Mouse (Mus musculus): ENCODE measurements around the gene Qtrt2. TPM values are rescaled to one million over a fixed set of nuclear protein-coding genes. Genes with fewer than 3 reads are reported as not detected.

Gene Qtrt2
- total RNA-seq, 2 experiments from 2014 or later = 24.9 to 29.2 TPM

- intact Hi-C loops (cut with DNase I) = no loop called here
- DNase-seq (ENCODE audit: extremely low spot score in 1 of 2, low spot score in 2 of 2) = no peak
Measured at GRCm38 (mm10) chr16:43931502-43931901, 4.9 kb upstream of the Qtrt2 start.

DNA sequence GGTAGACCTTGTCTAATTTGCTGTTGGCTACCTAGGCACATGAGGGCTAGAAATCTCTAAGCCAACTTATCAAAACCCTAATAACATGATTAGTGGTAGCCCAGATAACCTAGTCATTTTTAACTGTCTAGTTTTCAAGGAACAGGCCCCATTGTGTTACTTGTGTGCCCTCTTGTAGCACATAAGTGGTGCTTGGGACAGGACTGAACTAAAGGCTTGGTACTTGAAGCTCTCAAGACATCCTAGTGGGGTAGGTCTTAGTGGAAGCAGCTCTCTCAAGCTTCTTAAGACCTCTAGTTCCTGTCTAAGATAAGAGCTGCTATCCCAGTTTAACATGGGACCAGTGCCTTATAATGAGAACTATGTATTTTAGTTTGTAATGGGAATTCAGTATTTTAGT lies 4.0 kb upstream of the Qtrt2 start:
- DNase-seq (ENCODE audit: extremely low spot score in 1 of 2, low spot score in 2 of 2) = no peak
- intact Hi-C loops (cut with DNase I) = no loop called here

GRCm38 (mm10) chr16:43925846-43926245 lies 763 bp downstream of the Qtrt2 start:
- no peak for DNase-seq (ENCODE audit: extremely low spot score in 1 of 2, low spot score in 2 of 2)
- intact Hi-C loops (cut with DNase I) = no loop called here

DNA sequence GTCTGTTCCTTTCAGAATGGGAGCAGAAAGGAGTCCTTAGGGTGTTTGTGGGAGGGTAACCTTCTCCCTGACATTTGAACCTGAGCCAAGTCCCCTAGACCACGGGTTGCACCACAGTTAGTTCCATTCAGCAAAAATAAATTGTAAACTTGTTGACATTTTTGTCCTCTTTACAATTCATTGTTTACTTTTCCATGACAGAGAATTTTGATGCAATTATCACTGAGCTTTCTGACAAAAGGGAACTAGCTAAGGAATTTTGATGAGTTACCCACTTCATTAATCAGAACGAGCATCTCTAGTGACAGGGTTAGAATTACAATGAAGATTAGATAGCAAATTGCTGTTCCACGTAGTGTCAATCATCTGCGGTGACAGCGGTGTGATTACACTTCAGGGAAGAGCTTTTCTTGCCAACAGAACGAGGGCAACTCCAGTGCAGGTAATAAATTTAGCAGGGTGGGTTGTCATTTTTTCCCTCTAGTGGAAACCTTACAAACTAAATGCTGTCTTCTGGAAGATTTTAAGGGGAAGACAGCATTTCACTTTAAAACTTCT lies 1.5 kb downstream of the Qtrt2 start:
- intact Hi-C loops (cut with DNase I) = no loop called here
- DNase-seq (ENCODE audit: extremely low spot score in 1 of 2, low spot score in 2 of 2) = no peak

GRCm38 (mm10) chr16:43922630-43923029 lies 4.0 kb downstream of the Qtrt2 start:
- intact Hi-C loops (cut with DNase I) = no loop called here
- DNase-seq (ENCODE audit: extremely low spot score in 1 of 2, low spot score in 2 of 2) = no peak

DNA sequence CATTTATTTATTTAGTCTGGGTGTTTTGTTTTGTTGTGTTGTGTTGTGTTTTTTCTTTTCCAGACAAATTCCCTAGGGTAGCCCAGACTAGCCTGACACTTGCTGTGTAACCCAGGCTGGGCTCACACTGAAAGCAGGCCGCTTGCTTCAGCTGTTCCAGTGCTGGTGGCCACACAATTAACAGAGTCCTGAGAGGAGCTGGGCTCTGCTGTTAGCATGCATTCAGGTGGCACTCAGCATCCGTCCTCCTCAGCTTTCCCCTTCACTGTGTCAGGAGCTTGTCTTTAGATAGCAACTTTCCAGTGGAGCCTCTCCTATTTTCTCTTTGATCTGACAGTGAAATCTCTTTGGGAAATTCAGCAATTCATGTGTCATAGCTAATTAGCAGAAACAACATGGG lies 4.6 kb downstream of the Qtrt2 start:
- no peak for DNase-seq (ENCODE audit: extremely low spot score in 1 of 2, low spot score in 2 of 2)
- intact Hi-C loops (cut with DNase I) = no loop called here

DNA sequence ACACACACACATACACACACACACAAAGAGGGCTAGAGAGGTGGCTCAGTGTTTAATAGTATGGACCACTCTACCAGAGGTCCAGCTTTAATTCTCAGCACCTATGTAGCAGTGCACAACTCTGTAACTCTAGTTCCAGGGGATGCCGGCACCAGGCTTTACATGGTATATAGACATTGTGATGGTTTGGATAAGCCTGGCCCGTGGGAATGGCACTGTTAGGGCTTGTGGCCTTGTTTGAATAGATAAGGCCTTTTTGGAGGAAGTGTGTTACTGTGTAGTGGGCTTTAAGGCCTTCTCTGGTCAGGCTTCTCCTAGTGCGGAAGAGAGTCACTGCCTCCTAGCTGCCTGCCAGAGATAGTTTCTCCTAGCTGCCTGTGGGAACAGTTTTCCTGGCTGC lies 7.7 kb downstream of the Qtrt2 start:
- intact Hi-C loops (cut with DNase I) = no loop called here
- DNase-seq (ENCODE audit: extremely low spot score in 1 of 2, low spot score in 2 of 2) = no peak

GRCm38 (mm10) chr16:43908881-43909280 lies 17.7 kb downstream of the Qtrt2 start:
- no peak for DNase-seq (ENCODE audit: extremely low spot score in 1 of 2, low spot score in 2 of 2)
- intact Hi-C loops (cut with DNase I) = no loop called here

DNA sequence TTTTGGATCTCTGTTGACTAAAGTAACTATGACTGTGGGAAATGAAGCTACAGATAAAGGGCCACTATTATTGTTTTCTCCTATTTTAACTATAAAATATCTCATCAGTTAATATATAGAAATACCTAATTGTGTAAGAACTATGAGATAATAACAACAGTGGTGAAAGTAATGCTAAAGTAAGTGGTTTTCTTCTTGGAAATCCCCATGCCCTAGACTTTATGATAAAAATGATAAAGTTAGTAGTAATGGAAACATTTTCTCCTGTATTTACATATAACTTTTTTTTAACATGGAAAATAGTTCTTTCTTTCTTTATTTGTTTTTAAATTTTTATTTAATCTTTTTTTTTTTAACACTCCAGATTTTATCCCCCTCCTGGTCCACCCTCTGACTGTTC lies 26.0 kb downstream of the Qtrt2 start:
- no peak for DNase-seq (ENCODE audit: extremely low spot score in 1 of 2, low spot score in 2 of 2)
- intact Hi-C loops (cut with DNase I) = no loop called here

DNA sequence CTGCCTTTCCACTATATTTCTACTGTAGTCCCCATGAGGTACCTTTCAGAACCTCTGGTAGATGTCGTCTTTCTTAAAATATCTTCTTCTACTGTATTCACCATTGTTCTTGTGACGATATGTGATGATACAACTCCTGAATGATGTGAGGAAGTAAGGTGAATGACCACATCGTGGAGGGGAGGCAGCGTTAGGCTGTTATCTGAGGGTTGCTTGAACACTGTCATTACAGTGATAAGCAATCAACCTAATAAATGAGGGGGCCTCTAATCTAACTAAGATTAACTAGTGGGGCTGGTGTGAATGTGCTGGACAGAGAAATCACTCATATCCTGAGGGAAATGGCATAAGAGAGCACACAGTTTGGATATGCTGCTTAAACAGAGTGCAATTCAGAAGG lies 26.5 kb downstream of the Qtrt2 start:
- intact Hi-C loops (cut with DNase I) = no loop called here
- no peak for DNase-seq (ENCODE audit: extremely low spot score in 1 of 2, low spot score in 2 of 2)

DNA sequence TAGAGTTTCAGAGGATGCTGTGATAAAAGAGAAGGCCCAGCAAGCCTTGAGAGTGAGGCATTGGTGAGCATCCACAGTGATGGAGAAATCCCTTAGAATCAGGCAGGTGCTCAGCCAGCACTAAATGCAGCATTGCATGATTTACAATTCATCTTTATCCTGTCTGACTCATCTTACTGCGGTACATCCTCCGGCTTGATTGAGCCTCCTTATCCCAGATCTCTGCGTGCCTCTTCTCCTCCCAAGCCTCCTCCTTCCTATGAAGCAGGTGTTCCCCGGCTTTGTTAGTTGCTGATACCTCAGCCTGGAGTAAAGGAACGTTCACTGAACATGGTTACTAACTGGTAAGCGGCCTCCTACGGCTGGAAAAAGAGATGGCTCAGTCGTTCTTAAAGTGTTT lies 32.1 kb downstream of the Qtrt2 start:
- intact Hi-C loops (cut with DNase I) = loop anchor here (5.0 kb wide), 1 partner anchor 168 kb away; the partner anchor contains the start of gene Gramd1c
- no peak for DNase-seq (ENCODE audit: extremely low spot score in 1 of 2, low spot score in 2 of 2)

GRCm38 (mm10) chr16:43890747-43891336 lies 35.8 kb downstream of the Qtrt2 start:
- intact Hi-C loops (cut with DNase I) = loop anchor here (5.0 kb wide), 1 partner anchor 171 kb away; the partner anchor contains the start of gene Gramd1c
- no peak for DNase-seq (ENCODE audit: extremely low spot score in 1 of 2, low spot score in 2 of 2)

GRCm38 (mm10) chr16:43890005-43890336 lies 36.6 kb downstream of the Qtrt2 start:
- intact Hi-C loops (cut with DNase I) = loop anchor here (5.0 kb wide), 1 partner anchor 172 kb away; the partner anchor contains the start of gene Gramd1c
- no peak for DNase-seq (ENCODE audit: extremely low spot score in 1 of 2, low spot score in 2 of 2)

DNA sequence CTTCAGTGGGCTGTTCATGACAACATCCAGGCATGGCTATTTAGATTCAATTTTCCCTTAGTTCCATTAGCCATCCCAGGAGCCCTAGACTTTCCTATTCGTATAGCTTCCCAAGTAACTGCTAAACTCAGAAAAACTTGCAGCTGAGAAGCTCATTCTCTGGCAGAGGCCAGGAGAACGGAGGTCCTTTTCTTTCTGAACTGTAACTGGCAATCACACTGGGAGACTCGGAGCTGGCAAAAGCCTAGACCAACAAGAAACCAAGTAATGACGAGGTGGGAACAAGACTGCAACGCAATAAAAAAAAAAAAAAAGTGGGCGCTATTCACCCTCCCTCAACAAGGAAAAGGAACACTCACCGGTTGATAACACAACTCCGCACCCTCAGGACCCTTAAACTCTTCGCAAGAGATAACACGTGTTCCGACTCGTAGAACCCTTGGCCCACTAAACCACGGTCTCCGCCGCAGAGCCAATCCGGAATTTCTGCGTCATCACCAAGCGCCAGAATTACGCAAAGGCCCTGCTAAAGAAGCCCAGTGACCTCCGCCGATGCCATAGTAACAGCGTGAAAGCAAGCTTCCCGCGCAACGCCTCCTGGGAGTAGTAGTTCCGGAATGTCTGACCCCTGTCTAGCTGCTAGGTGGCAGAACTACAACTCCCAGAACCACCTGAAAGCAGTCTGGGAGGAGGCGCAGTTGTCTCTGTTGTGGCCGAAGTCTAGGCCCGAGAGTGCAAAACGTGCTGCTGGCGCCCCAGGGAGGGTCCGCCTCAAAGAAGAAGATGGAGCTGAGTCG lies 37.2 kb downstream of the Qtrt2 start, which contains the start of gene Ccdc191:
Ccdc191 (plus strand) TSS at position 593 of the 797 bp plus-strand sequence.
- peak; percentile 99 to 100 for DNase-seq (ENCODE audit: extremely low spot score in 1 of 2, low spot score in 2 of 2)
- intact Hi-C loops (cut with DNase I) = loop anchor here (5.0 kb wide), 1 partner anchor 173 kb away; the partner anchor contains the start of gene Gramd1c

DNA sequence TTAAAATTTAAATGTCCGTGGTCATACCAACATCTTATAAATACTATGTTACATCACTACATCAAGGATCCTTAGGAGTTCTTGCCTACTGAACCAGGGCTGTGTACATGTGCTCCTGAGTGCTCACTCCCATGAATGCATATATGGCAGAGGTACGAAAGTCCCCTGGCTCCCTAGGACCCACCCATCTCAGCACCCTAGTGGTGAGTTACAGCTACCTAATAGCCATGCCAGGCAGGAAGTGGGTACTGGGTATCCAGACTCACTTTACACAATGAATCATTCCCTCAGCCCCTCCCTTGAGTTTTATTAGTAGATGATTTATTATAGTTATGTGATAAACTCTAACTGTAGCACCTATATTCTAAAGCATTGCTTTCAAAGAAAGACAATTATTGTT lies 44.3 kb downstream of the Qtrt2 start:
- no peak for DNase-seq (ENCODE audit: extremely low spot score in 1 of 2, low spot score in 2 of 2)
- intact Hi-C loops (cut with DNase I) = no loop called here

GRCm38 (mm10) chr16:43881636-43882035 lies 45.0 kb downstream of the Qtrt2 start:
- intact Hi-C loops (cut with DNase I) = no loop called here

GRCm38 (mm10) chr16:43879769-43880168 lies 46.8 kb downstream of the Qtrt2 start:
- intact Hi-C loops (cut with DNase I) = no loop called here
- DNase-seq (ENCODE audit: extremely low spot score in 1 of 2, low spot score in 2 of 2) = no peak

More at GRCm38 (mm10) chr16:43881636-43882035, 45.0 kb downstream of the Qtrt2 start:
- DNase-seq (ENCODE audit: extremely low spot score in 1 of 2, low spot score in 2 of 2) = no peak

- intact Hi-C loops (cut with DNase I) = no loop called here
Measured at GRCm38 (mm10) chr16:43871419-43871818, 55.2 kb downstream of the Qtrt2 start.

GRCm38 (mm10) chr16:43869805-43870204 lies 56.8 kb downstream of the Qtrt2 start:
- no peak for DNase-seq (ENCODE audit: extremely low spot score in 1 of 2, low spot score in 2 of 2)
- intact Hi-C loops (cut with DNase I) = no loop called here

More at GRCm38 (mm10) chr16:43871419-43871818, 55.2 kb downstream of the Qtrt2 start:
- no peak for DNase-seq (ENCODE audit: extremely low spot score in 1 of 2, low spot score in 2 of 2)

DNA sequence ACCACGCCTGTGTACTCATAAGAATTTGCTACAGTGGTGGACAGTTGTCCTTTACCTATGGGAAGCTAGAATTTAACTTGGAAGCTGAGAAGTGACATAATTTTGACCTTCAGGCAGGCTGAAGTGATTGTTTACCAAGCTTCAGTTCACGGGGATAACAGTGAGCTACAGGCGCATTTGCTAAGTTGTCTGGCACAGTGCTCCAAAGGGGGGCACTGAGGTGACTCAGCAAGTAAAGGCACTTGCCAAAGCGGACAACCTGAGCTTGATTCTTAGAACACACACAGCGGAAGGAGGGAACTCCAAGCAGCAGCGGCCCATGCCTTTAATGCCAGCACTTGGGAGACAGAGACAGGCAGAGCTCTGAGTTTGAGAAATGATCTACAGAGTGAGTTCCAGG lies 66.0 kb downstream of the Qtrt2 start:
- no peak for DNase-seq (ENCODE audit: extremely low spot score in 1 of 2, low spot score in 2 of 2)
- intact Hi-C loops (cut with DNase I) = no loop called here

All from left cerebral cortex, postnatal 10 days (tissue).